Mouse (Mus musculus): ENCODE measurements around the gene Cdc42bpg. TPM values are rescaled to one million over a fixed set of nuclear protein-coding genes. Genes with fewer than 3 reads are reported as not detected.

Gene Cdc42bpg
- total and polyA plus RNA-seq, 3 experiments = 2.6 to 4.5 TPM; not detected in 1

GRCm38 (mm10) chr19:6373539-6374400 lies 67.5 kb downstream of the Cdc42bpg start:
- no peak overlapping the region for H3K4me3 ChIP-seq (ENCODE audit: control insufficient read depth in 1 of 2, insufficient read depth in 1 of 2, low read depth in 2 of 2, low read length in 2 of 2)
- H3K9me3 ChIP-seq (replicated peaks; ENCODE audit: insufficient read depth, low read length) = no peaks in the 10 kb centered on the region
- no peak overlapping the region for H3K27ac ChIP-seq (ENCODE audit: control insufficient read depth, low read depth, low read length)
- peaks cover 10% of the 10 kb centered on the region for H3K79me2 ChIP-seq (ENCODE audit: control insufficient read depth, insufficient read depth, low read length, poor library complexity)
- peak; percentile 63 to 90 (median 79) for TF ChIP-seq CTCF (IDR thresholded peaks at IDR 0.05 in 2 of 3, conservative IDR thresholded peaks at IDR 0.05 in 1 of 3; ENCODE audit: control insufficient read depth in 1 of 3, insufficient read depth in 1 of 3, low read depth in 2 of 3, low read length in 3 of 3, poor library complexity in 1 of 3, severe bottlenecking in 1 of 3)
- no peak for TF ChIP-seq EP300 (IDR thresholded peaks at IDR 0.05; ENCODE audit: low read depth in 1 of 2, low read length in 2 of 2)
- H3K4me1 ChIP-seq (ENCODE audit: control insufficient read depth in 1 of 2, insufficient read depth in 2 of 2, low read length in 2 of 2) = peaks cover 13 to 15% of the 10 kb centered on the region in 2 experiments
- no peaks in the 10 kb centered on the region for H3K27me3 ChIP-seq (ENCODE audit: control insufficient read depth in 1 of 2, insufficient read depth in 2 of 2, low read length in 2 of 2)
- DNase-seq (ENCODE audit: low read depth, low spot score) = peak; percentile 74
- H3K9ac ChIP-seq (ENCODE audit: control insufficient read depth, low read depth, low read length, poor library complexity, severe bottlenecking) = no peak overlapping the region
- H3K36me3 ChIP-seq (ENCODE audit: control insufficient read depth in 1 of 2, insufficient read depth in 2 of 2, low read length in 2 of 2) = peaks cover 30 to 44% of the 10 kb centered on the region in 2 experiments

GRCm38 (mm10) chr19:6374571-6374970 lies 68.3 kb downstream of the Cdc42bpg start:
- no peak overlapping the region for H3K9ac ChIP-seq (ENCODE audit: control insufficient read depth, low read depth, low read length, poor library complexity, severe bottlenecking)
- H3K27me3 ChIP-seq (ENCODE audit: control insufficient read depth in 1 of 2, insufficient read depth in 2 of 2, low read length in 2 of 2) = no peaks in the 10 kb centered on the region
- peaks cover 23 to 37% of the 10 kb centered on the region in 2 experiments for H3K36me3 ChIP-seq (ENCODE audit: control insufficient read depth in 1 of 2, insufficient read depth in 2 of 2, low read length in 2 of 2)
- no peak overlapping the region for H3K4me3 ChIP-seq (ENCODE audit: control insufficient read depth in 1 of 2, insufficient read depth in 1 of 2, low read depth in 2 of 2, low read length in 2 of 2)
- H3K27ac ChIP-seq (ENCODE audit: control insufficient read depth, low read depth, low read length) = no peak overlapping the region
- TF ChIP-seq MAZ (IDR thresholded peaks at IDR 0.05; ENCODE audit: low read depth, low read length) = no peak
- no peak for TF ChIP-seq TBP (IDR thresholded peaks at IDR 0.05; ENCODE audit: low read depth, low read length)
- no peak for TF ChIP-seq ZC3H11A (IDR thresholded peaks at IDR 0.05; ENCODE audit: low read depth, low read length)
- no peak for TF ChIP-seq MXI1 (IDR thresholded peaks at IDR 0.05; ENCODE audit: low read depth, low read length)
- no peak for TF ChIP-seq ZKSCAN1 (IDR thresholded peaks at IDR 0.05; ENCODE audit: low read depth, low read length)
- no peak for TF ChIP-seq NRF1 (IDR thresholded peaks at IDR 0.05; ENCODE audit: insufficient read depth, low read depth, low read length, poor library complexity, severe bottlenecking)
- no peak for TF ChIP-seq ZNF384 (IDR thresholded peaks at IDR 0.05; ENCODE audit: low read depth, low read length)
- no peak for TF ChIP-seq MAX (IDR thresholded peaks at IDR 0.05; ENCODE audit: low read length)
- TF ChIP-seq SIN3A (IDR thresholded peaks at IDR 0.05; ENCODE audit: low read length) = no peak
- no peak for TF ChIP-seq ELF1 (IDR thresholded peaks at IDR 0.05; ENCODE audit: low read depth, low read length)
- TF ChIP-seq MAFK (IDR thresholded peaks at IDR 0.05; ENCODE audit: borderline replicate concordance, low read depth, low read length) = no peak
- no peak for TF ChIP-seq JUND (IDR thresholded peaks at IDR 0.05; ENCODE audit: low read depth, low read length)
- no peak for TF ChIP-seq CTCF (IDR thresholded peaks at IDR 0.05 in 2 of 3, conservative IDR thresholded peaks at IDR 0.05 in 1 of 3; ENCODE audit: control insufficient read depth in 1 of 3, insufficient read depth in 1 of 3, low read depth in 2 of 3, low read length in 3 of 3, poor library complexity in 1 of 3, severe bottlenecking in 1 of 3)
- no peak for TF ChIP-seq BHLHE40 (IDR thresholded peaks at IDR 0.05; ENCODE audit: borderline replicate concordance, low read depth, low read length)
- no peak for TF ChIP-seq ETS1 (IDR thresholded peaks at IDR 0.05; ENCODE audit: low read depth, low read length)
- no peak for TF ChIP-seq UBTF (IDR thresholded peaks at IDR 0.05; ENCODE audit: borderline replicate concordance, insufficient read depth, low read depth, low read length)
- TF ChIP-seq RCOR1 (IDR thresholded peaks at IDR 0.05; ENCODE audit: low read depth, low read length) = no peak
- TF ChIP-seq EP300 (IDR thresholded peaks at IDR 0.05; ENCODE audit: low read depth in 1 of 2, low read length in 2 of 2) = no peak
- no peak for TF ChIP-seq NELFE (IDR thresholded peaks at IDR 0.05; ENCODE audit: low read depth, low read length)
- no peak for TF ChIP-seq ZMIZ1 (IDR thresholded peaks at IDR 0.05; ENCODE audit: low read depth, low read length)
- no peaks in the 10 kb centered on the region for H3K9me3 ChIP-seq (replicated peaks; ENCODE audit: insufficient read depth, low read length)
- H3K79me2 ChIP-seq (ENCODE audit: control insufficient read depth, insufficient read depth, low read length, poor library complexity) = peaks cover 10% of the 10 kb centered on the region
- DNase-seq (ENCODE audit: low read depth, low spot score) = no peak
- peaks cover 9% of the 10 kb centered on the region in 2 experiments for H3K4me1 ChIP-seq (ENCODE audit: control insufficient read depth in 1 of 2, insufficient read depth in 2 of 2, low read length in 2 of 2)

Data from MEL (cell line).